Mouse (Mus musculus): ENCODE results near the gene Cwf19l1. TPM values are rescaled to one million over a fixed set of nuclear protein-coding genes. Genes with fewer than 3 reads are reported as not detected.
A peak's percentile ranks its signal among the peaks of the same experiment; 100 is the strongest.
"Not testable (repeated sequence)": the region's sequence is repeated elsewhere in the genome, so short reads cannot be mapped to it uniquely, and the experiment has no call there.

Gene Cwf19l1
- polyA plus RNA-seq, 1 experiment from 2014 or later, result 14.7 TPM

DNA sequence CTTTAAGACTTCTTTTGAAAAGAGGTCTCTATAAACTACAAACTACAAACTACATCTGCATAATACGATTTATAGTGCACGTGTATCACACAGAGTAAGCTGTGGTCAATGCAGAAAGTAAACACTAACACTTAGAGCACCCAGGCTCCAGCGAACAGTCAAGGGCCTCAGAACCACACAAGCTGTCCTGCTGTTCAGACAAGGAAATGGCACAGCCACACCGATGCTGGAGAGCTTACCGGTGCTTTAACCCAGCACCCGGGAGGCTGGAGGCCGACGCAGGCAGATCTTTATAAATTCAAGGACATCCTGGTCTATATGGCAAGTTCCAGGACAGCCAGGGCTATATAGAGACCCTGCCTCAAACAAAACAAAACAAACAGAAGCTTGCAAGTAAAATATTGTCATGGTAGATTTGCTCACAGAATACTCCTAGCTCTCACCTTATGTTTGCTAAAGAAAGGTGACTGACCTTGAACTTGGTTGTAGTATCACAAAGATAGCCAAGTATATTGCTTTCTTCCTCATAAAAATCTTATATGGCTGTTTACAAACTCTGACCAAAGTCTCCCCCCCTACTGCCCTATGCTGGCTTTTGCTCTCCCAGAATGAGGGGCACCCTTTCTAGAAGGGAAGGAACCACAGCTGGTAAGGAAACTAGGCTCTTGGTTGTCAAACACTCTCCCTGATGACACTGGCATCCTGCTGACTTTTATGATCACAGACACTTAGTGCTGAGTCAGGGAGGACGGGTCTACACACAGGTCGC, 7.8 kb downstream of the Cwf19l1 start:
- Histone ChIP-seq H3K27me3 (ENCODE audit: control insufficient read depth, insufficient read depth, low read depth, low read length) (no peaks in the 10 kb centered on the region), H3K9ac (ENCODE audit: low read depth, low read length) (no peak overlapping the region), H3K4me3 (ENCODE audit: low read depth, low read length) (no peak overlapping the region), H3K4me2 (ENCODE audit: low read depth, low read length) (no peak overlapping the region), H3K36me3 (ENCODE audit: control insufficient read depth, insufficient read depth) (peaks cover 45% of the 10 kb centered on the region), H3K4me1 (ENCODE audit: control insufficient read depth, low read depth, low read length) (no peaks in the 10 kb centered on the region; the same call in 1 of the 2 replicates), H3K9me3 (replicated peaks; ENCODE audit: control insufficient read depth, low read length) (no peaks in the 10 kb centered on the region), H3K27ac (ENCODE audit: low read length) (0 out of 2 replicates have a peak overlapping the region, but pooled peaks have one; percentile 12)
- no peak for ATAC-seq (ENCODE audit: low read depth)
- 78% methylated on average over 10 of the region's 10 CpGs for WGBS (ENCODE audit: insufficient replicate concordance)

GRCm38 (mm10) chr19:44121137-44121536, 14.5 kb downstream of the Cwf19l1 start:
- H3K27me3 ChIP-seq (ENCODE audit: control insufficient read depth, insufficient read depth, low read depth, low read length), result no peaks in the 10 kb centered on the region
- no peak overlapping the region for H3K27ac ChIP-seq (ENCODE audit: low read length)
- H3K4me2 ChIP-seq (ENCODE audit: low read depth, low read length), result no peak overlapping the region
- no peak overlapping the region for H3K9ac ChIP-seq (ENCODE audit: low read depth, low read length)
- no peaks in the 10 kb centered on the region for H3K9me3 ChIP-seq (replicated peaks; ENCODE audit: control insufficient read depth, low read length)
- no peak for ATAC-seq (ENCODE audit: low read depth)
- no peaks in the 10 kb centered on the region; the same call in 1 of the 2 replicates for H3K4me1 ChIP-seq (ENCODE audit: control insufficient read depth, low read depth, low read length)
- WGBS (ENCODE audit: insufficient replicate concordance), result 78% methylated on average over 7 of the region's 7 CpGs
- H3K4me3 ChIP-seq (ENCODE audit: low read depth, low read length), result no peak overlapping the region
- peaks cover 44% of the 10 kb centered on the region for H3K36me3 ChIP-seq (ENCODE audit: control insufficient read depth, insufficient read depth)

DNA sequence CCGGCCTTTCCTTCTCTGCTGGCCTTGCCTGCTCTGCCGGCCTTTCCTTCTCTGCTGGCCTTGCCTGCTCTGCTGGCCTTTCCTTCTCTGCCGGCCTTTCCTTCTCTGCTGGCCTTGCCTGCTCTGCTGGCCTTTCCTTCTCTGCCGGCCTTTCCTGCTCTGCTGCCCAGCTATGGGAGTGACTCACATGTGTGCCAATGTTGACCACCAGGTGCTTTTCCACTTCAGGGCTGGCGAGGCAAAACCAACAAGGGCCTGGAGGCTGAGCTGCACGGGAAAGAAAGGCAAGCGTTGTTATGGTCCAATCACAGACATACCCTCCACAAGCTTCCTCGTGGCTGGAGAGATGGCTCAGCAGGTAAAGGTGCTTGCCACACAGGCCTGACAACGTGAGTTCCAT, 15.0 kb downstream of the Cwf19l1 start:
- H3K36me3 ChIP-seq (ENCODE audit: control insufficient read depth, insufficient read depth), result peaks cover 44% of the 10 kb centered on the region
- not testable (repeated sequence) for H3K9ac ChIP-seq (ENCODE audit: low read depth, low read length); H3K4me2 ChIP-seq (ENCODE audit: low read depth, low read length); H3K4me1 ChIP-seq (ENCODE audit: control insufficient read depth, low read depth, low read length); H3K27ac ChIP-seq (ENCODE audit: low read length); H3K4me3 ChIP-seq (ENCODE audit: low read depth, low read length); H3K9me3 ChIP-seq (replicated peaks; ENCODE audit: control insufficient read depth, low read length); H3K27me3 ChIP-seq (ENCODE audit: control insufficient read depth, insufficient read depth, low read depth, low read length); ATAC-seq (ENCODE audit: low read depth)
- 83% methylated on average over 7 of the region's 9 CpGs for WGBS (ENCODE audit: insufficient replicate concordance)

DNA sequence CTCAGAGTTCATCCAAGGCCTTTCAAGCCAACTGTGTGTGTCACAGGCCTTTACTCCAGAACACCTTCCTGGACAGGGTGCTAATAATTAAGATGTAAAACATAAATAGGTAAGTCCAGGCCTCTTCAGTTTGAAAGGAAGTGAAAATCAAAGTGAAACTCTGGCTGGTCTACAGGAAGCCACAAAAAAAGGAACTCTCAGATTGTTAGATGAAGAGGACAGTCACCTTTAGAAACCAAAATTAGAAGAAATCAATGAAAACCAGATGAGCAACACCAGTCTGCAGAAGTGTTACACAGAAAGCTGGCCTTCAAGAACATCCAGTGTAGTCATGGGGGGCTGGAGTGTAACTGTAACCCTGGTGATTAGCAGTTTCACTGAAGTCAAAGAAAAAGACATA, 17.9 kb downstream of the Cwf19l1 start:
- no peak overlapping the region for H3K4me3 ChIP-seq (ENCODE audit: low read depth, low read length)
- H3K36me3 ChIP-seq (ENCODE audit: control insufficient read depth, insufficient read depth), result peaks cover 35% of the 10 kb centered on the region
- no peak for ATAC-seq (ENCODE audit: low read depth)
- no peak overlapping the region for H3K27ac ChIP-seq (ENCODE audit: low read length)
- H3K4me2 ChIP-seq (ENCODE audit: low read depth, low read length), result no peak overlapping the region
- H3K9me3 ChIP-seq (replicated peaks; ENCODE audit: control insufficient read depth, low read length), result no peaks in the 10 kb centered on the region
- H3K9ac ChIP-seq (ENCODE audit: low read depth, low read length), result no peak overlapping the region
- no peaks in the 10 kb centered on the region; the same call in 1 of the 2 replicates for H3K4me1 ChIP-seq (ENCODE audit: control insufficient read depth, low read depth, low read length)
- H3K27me3 ChIP-seq (ENCODE audit: control insufficient read depth, insufficient read depth, low read depth, low read length), result no peaks in the 10 kb centered on the region

- no peaks in the 10 kb centered on the region for H3K9me3 ChIP-seq (replicated peaks; ENCODE audit: control insufficient read depth, low read length)
- no peak for ATAC-seq (ENCODE audit: low read depth)
- H3K4me3 ChIP-seq (ENCODE audit: low read depth, low read length), result no peak overlapping the region
- no peak overlapping the region for H3K4me2 ChIP-seq (ENCODE audit: low read depth, low read length)
- no peaks in the 10 kb centered on the region for H3K27me3 ChIP-seq (ENCODE audit: control insufficient read depth, insufficient read depth, low read depth, low read length)
- WGBS (ENCODE audit: insufficient replicate concordance), result 69% methylated on average over 7 of the region's 7 CpGs
- H3K36me3 ChIP-seq (ENCODE audit: control insufficient read depth, insufficient read depth), result peaks cover 26% of the 10 kb centered on the region
- no peak overlapping the region for H3K27ac ChIP-seq (ENCODE audit: low read length)
- no peak overlapping the region for H3K9ac ChIP-seq (ENCODE audit: low read depth, low read length)
- H3K4me1 ChIP-seq (ENCODE audit: control insufficient read depth, low read depth, low read length), result peaks cover 5% of the 10 kb centered on the region
Measured at GRCm38 (mm10) chr19:44111706-44112105, 24.0 kb downstream of the Cwf19l1 start.

DNA sequence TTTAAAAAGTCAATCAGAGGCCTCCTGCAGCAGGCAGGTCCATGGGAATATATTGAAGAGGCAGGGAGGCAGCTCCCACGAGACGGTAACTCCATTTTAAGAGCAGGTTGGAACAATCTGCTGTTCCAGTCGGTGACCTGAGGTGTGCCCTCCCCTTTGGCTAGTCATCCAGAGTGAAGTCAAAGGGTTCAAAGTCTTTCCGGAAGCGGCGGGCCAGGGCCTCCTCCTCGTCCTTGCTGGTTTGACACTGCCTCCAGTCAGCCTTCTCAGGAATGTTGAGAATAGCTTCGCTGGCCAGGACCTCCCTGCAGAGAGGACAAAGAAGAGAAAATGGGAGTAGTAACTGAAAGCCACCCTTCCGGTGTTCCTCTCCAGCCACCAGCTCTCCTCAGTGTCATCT, 25.3 kb downstream of the Cwf19l1 start:
- no peak for ATAC-seq (ENCODE audit: low read depth)
- Histone ChIP-seq H3K27ac (ENCODE audit: low read length) (peak overlapping the region; percentile 62), H3K4me2 (ENCODE audit: low read depth, low read length) (no peak overlapping the region), H3K4me1 (ENCODE audit: control insufficient read depth, low read depth, low read length) (peaks cover 15% of the 10 kb centered on the region), H3K27me3 (ENCODE audit: control insufficient read depth, insufficient read depth, low read depth, low read length) (no peaks in the 10 kb centered on the region), H3K4me3 (ENCODE audit: low read depth, low read length) (no peak overlapping the region), H3K9ac (ENCODE audit: low read depth, low read length) (no peak overlapping the region), H3K36me3 (ENCODE audit: control insufficient read depth, insufficient read depth) (peaks cover 26% of the 10 kb centered on the region), H3K9me3 (replicated peaks; ENCODE audit: control insufficient read depth, low read length) (no peaks in the 10 kb centered on the region)
- WGBS (ENCODE audit: insufficient replicate concordance), result 78% methylated on average over 9 of the region's 9 CpGs

DNA sequence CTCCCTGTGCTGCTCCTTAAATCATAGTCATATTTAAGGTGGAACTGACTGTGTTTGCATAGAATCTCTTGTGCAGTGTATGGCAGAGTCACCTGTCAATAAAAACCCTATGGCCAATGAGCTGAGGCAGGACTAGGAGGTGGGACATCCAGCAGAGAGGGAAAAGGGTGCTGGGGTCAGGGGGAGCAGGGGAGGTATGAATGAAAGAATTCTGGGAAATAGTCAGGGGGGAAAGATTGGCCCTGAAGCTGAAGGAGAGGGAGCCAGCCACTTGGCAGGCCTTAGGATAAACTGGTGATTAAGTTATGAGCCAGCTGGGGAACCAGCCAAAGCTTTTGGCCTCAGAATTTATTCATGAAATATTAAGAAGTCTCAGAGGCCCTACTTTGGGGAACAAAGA, 26.7 kb downstream of the Cwf19l1 start:
- Histone ChIP-seq H3K36me3 (ENCODE audit: control insufficient read depth, insufficient read depth) (peaks cover 25% of the 10 kb centered on the region), H3K27ac (ENCODE audit: low read length) (no peak overlapping the region), H3K9me3 (replicated peaks; ENCODE audit: control insufficient read depth, low read length) (no peaks in the 10 kb centered on the region), H3K9ac (ENCODE audit: low read depth, low read length) (no peak overlapping the region), H3K27me3 (ENCODE audit: control insufficient read depth, insufficient read depth, low read depth, low read length) (no peaks in the 10 kb centered on the region), H3K4me3 (ENCODE audit: low read depth, low read length) (no peak overlapping the region), H3K4me2 (ENCODE audit: low read depth, low read length) (no peak overlapping the region), H3K4me1 (ENCODE audit: control insufficient read depth, low read depth, low read length) (peaks cover 22% of the 10 kb centered on the region)
- no peak for ATAC-seq (ENCODE audit: low read depth)

- WGBS (ENCODE audit: insufficient replicate concordance), result 33% methylated on average over 22 of the region's 22 CpGs
- H3K4me1 ChIP-seq (ENCODE audit: control insufficient read depth, low read depth, low read length), result peaks cover 22% of the 10 kb centered on the region
- peak overlapping the region; percentile 97 for H3K9ac ChIP-seq (ENCODE audit: low read depth, low read length)
- H3K36me3 ChIP-seq (ENCODE audit: control insufficient read depth, insufficient read depth), result peaks cover 13% of the 10 kb centered on the region
- H3K27ac ChIP-seq (ENCODE audit: low read length), result peak overlapping the region; percentile 0; the same call in 1 of the 2 replicates
- H3K27me3 ChIP-seq (ENCODE audit: control insufficient read depth, insufficient read depth, low read depth, low read length), result no peaks in the 10 kb centered on the region
- peak overlapping the region; percentile 91 for H3K4me2 ChIP-seq (ENCODE audit: low read depth, low read length)
- H3K9me3 ChIP-seq (replicated peaks; ENCODE audit: control insufficient read depth, low read length), result no peaks in the 10 kb centered on the region
- H3K4me3 ChIP-seq (ENCODE audit: low read depth, low read length), result peak overlapping the region; percentile 90
- ATAC-seq (ENCODE audit: low read depth), result no peak
Measured at GRCm38 (mm10) chr19:44107661-44108521, 27.8 kb downstream of the Cwf19l1 start.

All from liver, embryonic 16.5 days (tissue).